Mouse (Mus musculus) forebrain, embryonic 12.5 days (tissue): ENCODE measurements at regions not wholly inside any gene's neighbourhood (a gene's known extent, or its start where the extent isn't known, plus 50 kb on each side); places are given as distances from the start of the nearest gene placed in this dataset.

Experiments used
- ATAC-seq: fragments of 200-750 bp; cut with Nextera tagmentation; 2 replicates; pipeline ENCODE4 v1.8.0; 2017; ENCODE audit warnings: moderate TSS enrichment; ENCODE audit not compliant: low FRiP score
- H3K27ac ChIP-seq: fragments of 300-500 bp; sonication (generic); 2 replicates; pipeline ENCODE4 v1.5.1; 2016; ENCODE audit warnings: mild to moderate bottlenecking
- H3K27me3 ChIP-seq: fragments of 300-500 bp; sonication (generic); 2 replicates; pipeline ENCODE4 v1.6.1; 2016; ENCODE audit warnings: mild to moderate bottlenecking
- H3K36me3 ChIP-seq: fragments of 300-500 bp; sonication (generic); replicated peaks from 2 replicates; pipeline ENCODE4 v1.6.1; 2016; ENCODE audit warnings: mild to moderate bottlenecking
- H3K4me1 ChIP-seq: fragments of 300-500 bp; sonication (generic); 2 replicates; pipeline ENCODE4 v1.6.1; 2016
- H3K4me2 ChIP-seq: fragments of 300-500 bp; sonication (generic); 2 replicates; pipeline ENCODE4 v1.6.1; 2016; ENCODE audit warnings: mild to moderate bottlenecking, moderate library complexity
- H3K4me3 ChIP-seq: fragments of 300-500 bp; sonication (generic); replicated peaks from 2 replicates; pipeline ENCODE4 v1.5.1; 2016; ENCODE audit warnings: mild to moderate bottlenecking
- H3K9ac ChIP-seq: fragments of 300-500 bp; sonication (generic); 2 replicates; pipeline ENCODE4 v1.6.1; 2016; ENCODE audit warnings: mild to moderate bottlenecking
- H3K9me3 ChIP-seq: fragments of 300-500 bp; sonication (generic); 2 replicates; pipeline ENCODE4 v1.6.1; 2016
- WGBS: fragments of 180-500 bp; shearing (Covaris S2); methylation state at CpG from one replicate; pipeline ENCODE4 v1.1.7; 2016; 5-methylcytosine and 5-hydroxymethylcytosine counted together

- H3K9me3 ChIP-seq, result no peaks in the 10 kb centered on the region
- ATAC-seq, result no peak
- no peak overlapping the region for H3K27ac ChIP-seq
- H3K4me3 ChIP-seq, result no peak overlapping the region
- H3K36me3 ChIP-seq, result 0 out of 2 replicates have a peak, but pooled peaks cover 3% of the 10 kb centered on the region
- H3K27me3 ChIP-seq, result no peaks in the 10 kb centered on the region
- H3K4me1 ChIP-seq, result peaks cover 8% of the 10 kb centered on the region
- H3K4me2 ChIP-seq, result no peak overlapping the region
- no peak overlapping the region for H3K9ac ChIP-seq
- WGBS, result 93% methylated on average over 5 of the region's 5 CpGs
These were observed 208.4 kb downstream of the Gm11146 start for GRCm38 (mm10) chr16:77393470-77393869.

GRCm38 (mm10) chr16:77392205-77392604, 209.7 kb downstream of the Gm11146 start:
- H3K27me3 ChIP-seq, result no peaks in the 10 kb centered on the region
- H3K4me1 ChIP-seq, result peaks cover 6% of the 10 kb centered on the region; the same call in 1 of the 2 replicates
- no peak overlapping the region for H3K4me2 ChIP-seq
- no peaks in the 10 kb centered on the region for H3K9me3 ChIP-seq
- H3K9ac ChIP-seq, result no peak overlapping the region
- no peak for ATAC-seq
- no peak overlapping the region for H3K4me3 ChIP-seq
- 89% methylated on average over 4 of the region's 4 CpGs for WGBS
- no peak overlapping the region for H3K27ac ChIP-seq
- H3K36me3 ChIP-seq, result 0 out of 2 replicates have a peak, but pooled peaks cover 3% of the 10 kb centered on the region

GRCm38 (mm10) chr16:77384021-77384729, 217.7 kb downstream of the Gm11146 start:
- Histone ChIP-seq H3K27ac (no peak overlapping the region), H3K27me3 (no peaks in the 10 kb centered on the region), H3K4me3 (no peak overlapping the region), H3K9me3 (no peaks in the 10 kb centered on the region), H3K4me2 (no peak overlapping the region), H3K36me3 (no peaks in the 10 kb centered on the region), H3K9ac (no peak overlapping the region), H3K4me1 (peaks cover 34% of the 10 kb centered on the region)
- ATAC-seq, result peak; percentile 55; the same call in 1 of the 2 replicates
- 64% methylated on average over 6 of the region's 6 CpGs for WGBS

GRCm38 (mm10) chr16:77382790-77383189, 219.1 kb downstream of the Gm11146 start:
- ATAC-seq, result no peak
- H3K27me3 ChIP-seq, result no peaks in the 10 kb centered on the region

GRCm38 (mm10) chr16:77372768-77373167, 229.1 kb downstream of the Gm11146 start:
- H3K27me3 ChIP-seq, result no peaks in the 10 kb centered on the region
- H3K4me2 ChIP-seq, result no peak overlapping the region
- no peak for ATAC-seq
- no peak overlapping the region for H3K9ac ChIP-seq
- no peak overlapping the region for H3K27ac ChIP-seq
- H3K9me3 ChIP-seq, result no peaks in the 10 kb centered on the region
- H3K36me3 ChIP-seq, result no peaks in the 10 kb centered on the region
- 92% methylated on average over 3 of the region's 3 CpGs for WGBS
- H3K4me1 ChIP-seq, result 0 out of 2 replicates have a peak, but pooled peaks cover 2% of the 10 kb centered on the region
- H3K4me3 ChIP-seq, result no peak overlapping the region

More at GRCm38 (mm10) chr16:77382790-77383189, 219.1 kb downstream of the Gm11146 start:
- H3K36me3 ChIP-seq, result no peaks in the 10 kb centered on the region
- H3K4me3 ChIP-seq, result no peak overlapping the region
- H3K9ac ChIP-seq, result no peak overlapping the region
- no peak overlapping the region for H3K4me2 ChIP-seq
- H3K27ac ChIP-seq, result no peak overlapping the region
- 88% methylated on average over 2 of the region's 2 CpGs for WGBS
- no peaks in the 10 kb centered on the region for H3K9me3 ChIP-seq
- H3K4me1 ChIP-seq, result peaks cover 31% of the 10 kb centered on the region

- Histone ChIP-seq H3K27me3 (no peaks in the 10 kb centered on the region), H3K4me1 (0 out of 2 replicates have a peak, but pooled peaks cover 2% of the 10 kb centered on the region), H3K9me3 (no peaks in the 10 kb centered on the region)
These were observed 232.1 kb downstream of the Gm11146 start for GRCm38 (mm10) chr16:77369810-77370209.

GRCm38 (mm10) chr16:77365254-77365653, 236.6 kb downstream of the Gm11146 start:
- Histone ChIP-seq H3K4me3 (no peak overlapping the region), H3K4me2 (no peak overlapping the region), H3K27ac (no peak overlapping the region), H3K9ac (no peak overlapping the region), H3K36me3 (0 out of 2 replicates have a peak, but pooled peaks cover 3% of the 10 kb centered on the region), H3K27me3 (no peaks in the 10 kb centered on the region), H3K9me3 (no peaks in the 10 kb centered on the region), H3K4me1 (0 out of 2 replicates have a peak, but pooled peaks cover 3% of the 10 kb centered on the region)
- WGBS, result 74% methylated on average over 2 of the region's 2 CpGs
- ATAC-seq, result no peak

More at GRCm38 (mm10) chr16:77369810-77370209, 232.1 kb downstream of the Gm11146 start:
- WGBS, result 93% methylated on average over 2 of the region's 2 CpGs
- no peak overlapping the region for H3K27ac ChIP-seq
- H3K4me3 ChIP-seq, result no peak overlapping the region
- H3K4me2 ChIP-seq, result no peak overlapping the region
- ATAC-seq, result no peak
- H3K36me3 ChIP-seq, result no peaks in the 10 kb centered on the region
- H3K9ac ChIP-seq, result no peak overlapping the region

GRCm38 (mm10) chr16:77364439-77364838, 237.5 kb downstream of the Gm11146 start:
- Histone ChIP-seq H3K4me3 (no peak overlapping the region), H3K4me1 (peaks cover 7% of the 10 kb centered on the region), H3K9ac (no peak overlapping the region), H3K9me3 (no peaks in the 10 kb centered on the region), H3K4me2 (no peak overlapping the region), H3K27me3 (no peaks in the 10 kb centered on the region), H3K36me3 (0 out of 2 replicates have a peak, but pooled peaks cover 3% of the 10 kb centered on the region), H3K27ac (no peak overlapping the region)
- ATAC-seq, result no peak
- 93% methylated on average over 3 of the region's 3 CpGs for WGBS

- no peak overlapping the region for H3K27ac ChIP-seq
- ATAC-seq, result no peak
- H3K4me1 ChIP-seq, result peaks cover 7% of the 10 kb centered on the region
- no peaks in the 10 kb centered on the region for H3K27me3 ChIP-seq
- H3K4me2 ChIP-seq, result no peak overlapping the region
- WGBS, result 93% methylated on average over 5 of the region's 5 CpGs
- no peak overlapping the region for H3K9ac ChIP-seq
- H3K4me3 ChIP-seq, result no peak overlapping the region
- H3K36me3 ChIP-seq, result 0 out of 2 replicates have a peak, but pooled peaks cover 3% of the 10 kb centered on the region
- no peaks in the 10 kb centered on the region for H3K9me3 ChIP-seq
These were observed 242.7 kb downstream of the Gm11146 start for GRCm38 (mm10) chr16:77359190-77359589.

- no peak overlapping the region for H3K4me3 ChIP-seq
- H3K9ac ChIP-seq, result no peak overlapping the region
- H3K4me1 ChIP-seq, result peaks cover 7% of the 10 kb centered on the region
- ATAC-seq, result no peak
- H3K36me3 ChIP-seq, result peaks cover 7% of the 10 kb centered on the region; the same call in 1 of the 2 replicates
- H3K4me2 ChIP-seq, result no peak overlapping the region
- no peak overlapping the region for H3K27ac ChIP-seq
- 93% methylated on average over 5 of the region's 5 CpGs for WGBS
- no peaks in the 10 kb centered on the region for H3K9me3 ChIP-seq
- no peaks in the 10 kb centered on the region for H3K27me3 ChIP-seq
These were observed 246.6 kb downstream of the Gm11146 start for GRCm38 (mm10) chr16:77355260-77355659.

GRCm38 (mm10) chr16:77354201-77354712, 247.6 kb downstream of the Gm11146 start:
- Histone ChIP-seq H3K27ac (no peak overlapping the region), H3K9ac (no peak overlapping the region), H3K4me2 (no peak overlapping the region), H3K9me3 (no peaks in the 10 kb centered on the region), H3K4me3 (no peak overlapping the region), H3K27me3 (no peaks in the 10 kb centered on the region), H3K4me1 (no peaks in the 10 kb centered on the region; the same call in 1 of the 2 replicates), H3K36me3 (peaks cover 12% of the 10 kb centered on the region)
- no peak for ATAC-seq
- WGBS, result 91% methylated on average over 3 of the region's 3 CpGs

GRCm38 (mm10) chr16:77346128-77346527, 255.8 kb downstream of the Gm11146 start:
- no peak overlapping the region for H3K4me3 ChIP-seq
- H3K27ac ChIP-seq, result no peak overlapping the region
- no peak for ATAC-seq
- H3K4me1 ChIP-seq, result no peaks in the 10 kb centered on the region
- H3K27me3 ChIP-seq, result no peaks in the 10 kb centered on the region
- no peaks in the 10 kb centered on the region for H3K9me3 ChIP-seq
- H3K36me3 ChIP-seq, result peaks cover 14% of the 10 kb centered on the region
- H3K4me2 ChIP-seq, result no peak overlapping the region
- WGBS, result 93% methylated on average over 7 of the region's 7 CpGs
- H3K9ac ChIP-seq, result no peak overlapping the region
